Mouse (Mus musculus) thymus, adult 2 months (tissue): ENCODE data around the gene Hnf4a.
"Not testable (repeated sequence)": the region's sequence is repeated elsewhere in the genome, so short reads cannot be mapped to it uniquely, and the experiment has no call there.

Experiments used
- CTCF ChIP-seq: fragments of 200-500 bp; IDR thresholded peaks from 2 replicates; pipeline ENCODE4 v1.5.1; 2012; ENCODE audit warnings: mild to moderate bottlenecking, control low read depth, low read length, moderate library complexity, borderline replicate concordance; ENCODE audit not compliant: control insufficient read depth, poor library complexity, insufficient read depth; ENCODE audit errors: extremely low read depth
- POLR2A ChIP-seq: fragments of 200-500 bp; IDR thresholded peaks from 2 replicates; pipeline ENCODE4 v1.6.1; 2012; ENCODE audit warnings: mild to moderate bottlenecking, low read length, control low read depth, moderate library complexity; ENCODE audit not compliant: control insufficient read depth, poor library complexity, insufficient read depth; ENCODE audit errors: extremely low read depth

- TF ChIP-seq POLR2A, CTCF: not testable (repeated sequence)
These were observed 114.8 kb downstream of the Hnf4a start for GRCm38 (mm10) chr2:163621401-163621800.
